Mouse (Mus musculus) bone marrow, adult 2 months (tissue): Measurements from ENCODE around the gene Clec4b2.

ENCODE experiments used
- CTCF ChIP-seq: fragments of 200-500 bp; IDR thresholded peaks from 2 replicates; pipeline ENCODE4 v1.5.1; 2011; ENCODE audit warnings: low read length, control low read depth; ENCODE audit not compliant: control insufficient read depth, insufficient read depth
- POLR2A ChIP-seq: fragments of 200-500 bp; IDR thresholded peaks from 2 replicates; pipeline ENCODE4 v1.6.1; 2011; ENCODE audit warnings: low read depth, mild to moderate bottlenecking, control low read depth, low read length, borderline replicate concordance; ENCODE audit not compliant: control insufficient read depth

- TF ChIP-seq CTCF: no peak
- TF ChIP-seq POLR2A: no peak
Observed at GRCm38 (mm10) chr6:123211726-123212125, 39.0 kb downstream of the Clec4b2 start.
